Mouse (Mus musculus) bone marrow macrophage, adult 2 months (primary cell): ENCODE results near the gene Olfr71.

ENCODE experiments used
- CTCF ChIP-seq: IDR thresholded peaks from 2 replicates; pipeline ENCODE4 v1.5.1; 2012; ENCODE audit warnings: low read depth, mild to moderate bottlenecking, low read length, moderate library complexity
- POLR2A ChIP-seq: IDR thresholded peaks from 2 replicates; pipeline ENCODE4 v1.6.1; 2012; ENCODE audit warnings: mild to moderate bottlenecking, low read depth, low read length, borderline replicate concordance

GRCm38 (mm10) chr4:43728576-43728954, 18.5 kb upstream of the Olfr71 start:
- TF ChIP-seq CTCF (no peak), POLR2A (no peak)
